Mouse (Mus musculus) bone marrow, adult 2 months (tissue): ENCODE data around the gene Gm29609. TPM values are rescaled to one million over a fixed set of nuclear protein-coding genes. Genes with fewer than 3 reads are reported as not detected.

ENCODE experiments used
- H3K27ac ChIP-seq: fragments of 200-500 bp; 2 replicates; pipeline ENCODE4 v1.5.1; 2012; ENCODE audit warnings: low read depth, mild to moderate bottlenecking, control low read depth, inconsistent platforms, low read length; ENCODE audit not compliant: control insufficient read depth, poor library complexity, insufficient read depth
- H3K4me1 ChIP-seq: fragments of 200-500 bp; 2 replicates; pipeline ENCODE4 v1.6.1; 2011; ENCODE audit warnings: low read length; ENCODE audit not compliant: control insufficient read depth, insufficient read depth
- H3K4me3 ChIP-seq: fragments of 200-500 bp; replicated peaks from 2 replicates; pipeline ENCODE3; 2011; ENCODE audit warnings: mild to moderate bottlenecking, low read depth, low read length, control low read depth; ENCODE audit not compliant: control insufficient read depth
- CTCF ChIP-seq: fragments of 200-500 bp; IDR thresholded peaks from 2 replicates; pipeline ENCODE4 v1.5.1; 2011; ENCODE audit warnings: low read length, control low read depth; ENCODE audit not compliant: control insufficient read depth, insufficient read depth
- POLR2A ChIP-seq: fragments of 200-500 bp; IDR thresholded peaks from 2 replicates; pipeline ENCODE4 v1.6.1; 2011; ENCODE audit warnings: low read depth, mild to moderate bottlenecking, control low read depth, low read length, borderline replicate concordance; ENCODE audit not compliant: control insufficient read depth
- WGBS: fragments of 180-500 bp; shearing (Covaris S2); methylation state at CpG from one replicate; pipeline ENCODE4 v1.1.7; 2018; 5-methylcytosine and 5-hydroxymethylcytosine counted together
- polyA plus RNA-seq: library from polyadenylated mRNA; stranded (reverse); fragments of >200 nt; gene quantifications from 2 replicates; pipeline ENCODE4 v1.2.4, GENCODE M21; 2011; ENCODE audit warnings: low replicate concordance; ENCODE audit not compliant: missing spikeins, insufficient read depth, insufficient read length

Gm29609 gene
- polyA plus RNA-seq, 1 experiment = not detected

DNA sequence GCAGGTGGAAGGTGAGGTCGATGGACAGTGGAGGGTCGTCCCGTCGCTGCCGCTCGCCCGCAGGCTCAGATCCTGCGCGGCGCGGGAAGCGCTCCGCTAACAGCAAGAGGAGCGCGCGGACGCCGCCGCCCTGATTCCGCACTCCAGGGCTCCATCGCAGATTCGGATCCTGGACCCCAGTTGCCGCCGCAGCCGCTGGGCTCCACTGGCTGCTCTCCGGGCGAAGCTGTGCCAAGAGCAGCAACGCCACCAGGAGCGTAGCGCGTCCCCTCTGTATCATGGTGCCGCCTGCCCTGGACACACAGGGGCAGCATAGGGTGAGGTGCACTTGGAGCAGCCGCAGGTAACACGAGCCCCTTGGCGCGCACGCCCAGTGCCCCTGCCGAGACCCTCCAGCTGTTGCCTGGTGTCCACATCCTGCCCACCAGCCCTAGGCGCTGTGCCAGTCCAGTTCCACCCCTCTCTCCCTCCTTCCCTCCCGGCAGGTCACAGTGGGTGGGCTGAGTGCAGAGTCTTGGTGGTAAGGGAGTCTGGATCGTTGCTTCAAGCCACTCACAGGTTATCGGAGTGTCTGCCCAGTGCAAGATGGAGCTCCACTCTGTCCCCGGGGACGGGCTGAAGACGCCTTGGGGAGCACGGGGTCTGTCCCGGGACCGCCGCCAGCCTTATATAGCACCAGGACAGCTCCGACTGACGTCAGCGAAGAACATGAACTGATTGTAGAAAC, 41.3 kb downstream of the Gm29609 start, which contains the start of gene Ucn:
Gene Ucn (minus strand): TSS at position 589 of the 727 bp plus-strand sequence.
- TF ChIP-seq POLR2A (no peak), CTCF (no peak)
- Histone ChIP-seq H3K27ac (no peak within 1 kb of the TSS), H3K4me3 (no peak within 1 kb of the TSS), H3K4me1 (no peaks in the 10 kb centered on the region; the same call in 1 of the 2 replicates)
- 6% methylated on average over 52 of the region's 52 CpGs for WGBS

- H3K4me3 ChIP-seq = no peak overlapping the region
- H3K27ac ChIP-seq = no peak overlapping the region
- TF ChIP-seq POLR2A (no peak), CTCF (no peak)
- WGBS = 9% methylated on average over 13 of the region's 13 CpGs
- H3K4me1 ChIP-seq = no peaks in the 10 kb centered on the region; the same call in 1 of the 2 replicates
Observed at GRCm38 (mm10) chr5:31137658-31138057, 42.1 kb downstream of the Gm29609 start.

GRCm38 (mm10) chr5:31136730-31137424, 42.8 kb downstream of the Gm29609 start:
- Histone ChIP-seq H3K27ac (no peak overlapping the region; the same call in 1 of the 2 replicates), H3K4me1 (no peaks in the 10 kb centered on the region; the same call in 1 of the 2 replicates), H3K4me3 (no peak overlapping the region)
- TF ChIP-seq POLR2A (no peak), CTCF (no peak)
- 4% methylated on average over 33 of the region's 33 CpGs for WGBS

DNA sequence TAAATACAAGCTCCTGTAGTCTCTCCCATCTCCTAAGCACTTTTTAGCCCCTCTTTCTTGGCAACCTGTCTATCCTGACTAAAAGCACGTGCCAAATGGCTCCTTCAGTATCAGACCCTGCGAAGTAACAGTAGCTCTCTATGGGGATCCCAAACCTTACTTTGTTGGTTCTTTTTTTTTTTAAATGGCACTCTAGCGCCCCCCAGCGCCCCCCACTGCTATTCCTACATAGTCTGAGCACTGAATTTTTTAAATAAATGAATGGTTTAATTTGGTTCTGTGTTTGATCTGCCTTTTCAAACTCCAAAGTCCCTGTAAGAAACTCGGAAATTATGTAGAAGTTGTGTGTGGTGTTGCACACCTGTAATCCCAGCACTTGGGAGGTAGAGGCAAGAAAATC, 53.7 kb downstream of the Gm29609 start:
- TF ChIP-seq POLR2A (no peak), CTCF (no peak)
- Histone ChIP-seq H3K27ac (no peak overlapping the region), H3K4me1 (no peaks in the 10 kb centered on the region), H3K4me3 (no peak overlapping the region)
- 39% methylated on average over 5 of the region's 5 CpGs for WGBS

DNA sequence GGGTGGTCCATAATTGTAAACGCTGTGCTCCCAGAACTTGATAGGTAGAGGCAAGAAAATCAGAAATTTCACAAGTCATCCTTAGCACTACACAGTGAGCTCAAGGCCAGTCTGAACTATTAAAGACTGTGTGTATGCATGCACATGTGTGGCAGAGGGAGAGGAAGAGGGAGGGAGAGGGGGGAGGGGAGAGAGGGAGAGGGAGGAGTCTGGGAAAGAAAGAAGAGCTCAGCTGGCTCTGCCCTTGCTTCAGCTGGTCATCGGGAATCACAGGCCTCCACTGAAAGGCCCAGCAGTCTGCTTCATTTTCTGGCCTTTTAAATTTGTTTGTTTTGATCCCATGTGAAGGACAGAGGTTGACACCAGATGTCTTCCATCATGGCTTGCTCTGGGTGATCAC, 56.2 kb downstream of the Gm29609 start:
- Histone ChIP-seq H3K27ac (no peak overlapping the region), H3K4me1 (no peaks in the 10 kb centered on the region), H3K4me3 (no peak overlapping the region)
- TF ChIP-seq CTCF = no peak
- TF ChIP-seq POLR2A = no peak
- WGBS = 54% methylated on average over 2 of the region's 2 CpGs

- 43% methylated on average over 8 of the region's 8 CpGs for WGBS
Observed at GRCm38 (mm10) chr5:31121111-31121510, 58.6 kb downstream of the Gm29609 start.

GRCm38 (mm10) chr5:31116912-31117311, 62.8 kb downstream of the Gm29609 start:
- no peaks in the 10 kb centered on the region for H3K4me1 ChIP-seq
- H3K4me3 ChIP-seq = no peak overlapping the region
- 29% methylated on average over 10 of the region's 10 CpGs for WGBS
- no peak overlapping the region for H3K27ac ChIP-seq
- TF ChIP-seq POLR2A = no peak
- no peak for TF ChIP-seq CTCF

More at GRCm38 (mm10) chr5:31121111-31121510, 58.6 kb downstream of the Gm29609 start:
- H3K4me1 ChIP-seq = no peaks in the 10 kb centered on the region
- H3K4me3 ChIP-seq = no peak overlapping the region
- no peak overlapping the region for H3K27ac ChIP-seq
- TF ChIP-seq POLR2A (no peak), CTCF (no peak)

GRCm38 (mm10) chr5:31116354-31116753, 63.4 kb downstream of the Gm29609 start, which contains the start of gene Trim54:
Gene Trim54, plus strand, starts transcription at chr5:31116712.
- 32% methylated on average over 3 of the region's 3 CpGs for WGBS
- Histone ChIP-seq H3K4me1 (no peaks in the 10 kb centered on the region), H3K4me3 (no peak within 1 kb of the TSS), H3K27ac (no peak within 1 kb of the TSS)
- no peak for TF ChIP-seq CTCF
- no peak for TF ChIP-seq POLR2A

- WGBS = 21% methylated on average over 7 of the region's 7 CpGs
- TF ChIP-seq CTCF = no peak
- no peak for TF ChIP-seq POLR2A
- Histone ChIP-seq H3K27ac (no peak overlapping the region), H3K4me1 (no peaks in the 10 kb centered on the region), H3K4me3 (no peak overlapping the region)
Observed at GRCm38 (mm10) chr5:31110781-31111180, 68.9 kb downstream of the Gm29609 start.
